Mouse (Mus musculus): Measurements from ENCODE around the gene Invs.
A peak's percentile ranks its signal among the peaks of the same experiment; 100 is the strongest.

Invs gene

DNA sequence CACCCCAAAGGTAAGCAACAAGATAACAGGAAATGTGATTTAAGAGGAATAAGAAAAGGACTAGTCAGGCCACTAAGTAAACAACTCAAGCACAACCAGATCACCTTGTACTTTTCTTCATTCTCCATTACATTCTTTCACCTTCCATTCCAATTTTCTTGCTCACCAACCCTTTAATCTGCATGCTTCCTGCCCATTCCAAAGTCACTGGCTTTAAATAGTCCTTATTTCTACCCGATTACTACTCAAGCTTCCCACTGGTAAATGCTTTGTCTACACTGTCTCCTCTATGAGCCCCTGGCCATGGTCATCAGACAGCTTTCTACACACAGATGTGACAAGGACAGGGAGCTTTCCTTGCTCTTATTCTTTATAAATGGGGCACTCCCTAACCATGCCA, 191.4 kb downstream of the Invs start:
- no peak for DNase-seq

DNA sequence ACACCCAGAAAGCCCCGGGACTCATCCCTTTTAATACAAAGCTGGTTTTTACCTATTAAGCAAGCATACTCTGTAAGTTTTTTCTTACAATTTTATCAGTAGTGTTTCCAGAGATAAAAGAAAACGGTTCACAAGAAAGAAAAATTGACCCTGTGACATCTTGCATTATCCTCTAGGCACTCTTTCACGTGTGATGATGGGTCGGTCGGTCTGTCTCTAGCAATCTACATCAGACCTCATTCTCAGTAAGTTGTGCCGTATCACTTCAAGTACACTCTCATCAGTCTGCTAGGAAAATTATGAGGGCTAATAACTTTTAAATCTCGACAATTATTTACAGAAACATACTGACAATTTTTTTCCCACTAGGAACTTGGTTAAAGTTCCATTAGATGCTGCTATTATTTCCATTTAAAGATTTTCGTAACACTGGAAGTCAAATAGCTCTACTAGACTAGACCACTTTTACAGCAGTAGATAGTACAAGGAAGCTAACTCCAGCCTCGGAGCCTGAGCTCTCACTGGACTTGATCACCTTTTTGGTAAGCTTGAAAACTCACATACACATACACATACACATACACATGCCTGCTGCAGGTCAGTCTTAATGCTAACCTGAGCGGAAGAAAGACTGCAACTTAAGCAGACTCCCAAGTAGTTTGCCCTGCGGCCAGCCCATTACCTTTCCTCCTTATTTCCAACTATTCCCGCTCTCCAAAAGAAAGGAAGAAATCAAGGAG, 192.7 kb downstream of the Invs start:
- peak in 1 of 2 experiments; percentile 4 for DNase-seq

DNA sequence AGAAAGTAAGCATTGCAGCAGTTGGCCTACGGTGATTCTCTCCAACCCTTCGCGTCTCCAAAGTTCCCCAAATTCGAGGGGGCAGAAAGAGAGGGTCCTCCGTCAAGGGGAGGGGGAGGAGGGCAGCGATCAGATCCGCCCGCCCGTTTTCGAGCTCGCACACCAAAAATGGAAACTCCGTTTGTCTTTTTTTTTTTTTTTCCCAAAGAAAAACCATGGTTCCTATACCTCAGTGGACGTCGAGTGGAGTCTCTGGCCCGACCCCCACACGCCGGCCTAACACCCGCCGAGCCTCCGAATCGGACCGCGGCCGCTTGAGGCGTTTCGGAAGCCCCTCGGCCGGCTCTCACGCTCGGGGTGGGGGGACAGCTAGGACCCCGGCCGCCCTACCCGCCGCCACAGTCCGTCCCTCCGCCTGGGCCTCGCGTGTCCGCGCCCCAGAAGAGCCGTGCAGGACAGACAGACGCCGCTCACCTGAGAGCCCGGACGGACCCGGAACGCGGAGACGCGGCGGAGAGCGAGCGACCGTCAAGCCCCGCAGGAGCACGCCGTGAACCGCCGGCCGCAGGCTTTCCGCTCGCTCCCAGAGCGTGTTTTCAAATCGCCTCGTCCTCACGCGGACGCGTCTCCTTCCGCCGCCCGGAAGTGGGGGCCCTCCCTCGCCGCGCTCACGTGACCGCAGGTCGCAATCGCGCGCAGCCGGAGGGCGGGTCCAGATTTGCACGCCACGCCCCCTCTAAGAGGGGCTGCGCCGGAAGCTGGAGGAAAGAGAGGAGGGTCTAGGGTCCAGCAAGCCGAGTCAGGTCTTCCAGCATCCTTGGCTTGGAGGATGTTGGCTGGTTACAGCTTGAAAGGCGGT, 193.5 kb downstream of the Invs start, which contains the start of gene Tex10:
Gene Tex10, minus strand, starts transcription at position 668 of the 859 bp plus-strand sequence.
- peak; percentile 92 to 94 for DNase-seq

DNA sequence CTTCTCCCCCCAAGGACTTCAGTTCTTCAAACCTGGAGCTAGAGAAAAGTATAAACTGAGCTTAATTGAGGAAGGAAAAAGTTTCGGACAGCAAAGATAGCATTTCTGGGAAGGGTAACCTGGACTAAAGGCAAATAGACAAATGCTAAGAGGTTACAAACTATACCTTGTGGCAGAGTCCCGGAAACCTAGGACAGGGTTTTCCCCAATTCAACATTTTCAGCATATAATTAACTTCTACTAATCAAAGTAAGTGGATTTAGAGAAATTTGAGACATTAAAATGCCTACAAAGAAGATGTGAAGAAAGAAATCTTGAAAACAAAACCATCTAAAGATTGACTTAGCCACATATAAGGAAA, 194.1 kb downstream of the Invs start:
- no peak for DNase-seq

DNA sequence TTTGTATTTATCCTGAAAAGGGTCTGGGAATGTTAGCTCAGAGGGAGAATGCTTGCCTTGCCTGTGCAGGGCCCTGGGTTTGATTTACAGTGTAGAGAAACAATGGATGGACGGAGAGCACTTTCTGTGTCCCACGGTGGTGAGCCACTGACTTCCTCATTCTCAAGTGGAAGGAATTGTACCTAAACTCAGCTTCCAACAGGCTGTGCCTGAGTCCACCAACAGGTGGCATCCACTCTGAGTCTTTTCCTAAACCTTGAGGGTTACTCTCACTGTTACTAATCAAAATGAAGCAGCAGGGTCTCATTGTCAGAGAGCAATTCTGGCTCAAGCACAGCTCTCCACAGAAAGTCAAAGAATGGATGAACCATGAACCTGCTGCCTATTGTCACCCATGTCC, 201.7 kb downstream of the Invs start:
- DNase-seq: peak; percentile 33 to 45

Measured in lung, postnatal 4 days (tissue).